Mouse (Mus musculus) layer of hippocampus, adult 2 months (tissue): ENCODE results near the gene Lrrc8d. TPM values are rescaled to one million over a fixed set of nuclear protein-coding genes. Genes with fewer than 3 reads are reported as not detected.

Experiments used
- DNase-seq, 2 experiments: peaks; one replicate each; pipeline ENCODE4 v3.0.0; 2022; ENCODE audit warnings: low spot score in 2 of 2
- H3K27ac ChIP-seq: fragments of 200-600 bp; 2 replicates; pipeline ENCODE4 v1.8.1; 2022
- H3K4me3 ChIP-seq: fragments of 200-600 bp; 2 replicates; pipeline ENCODE4 v1.8.1; 2022; ENCODE audit warnings: mild to moderate bottlenecking
- CTCF ChIP-seq: fragments of 200-600 bp; conservative IDR thresholded peaks from 2 replicates; pipeline ENCODE4 v1.8.1; 2022; ENCODE audit warnings: antibody characterized with exemption, mild to moderate bottlenecking, moderate library complexity
- total RNA-seq, 2 experiments: library from RNA; stranded (reverse); gene quantifications; 2 replicates each; pipeline ENCODE4 v1.2.3; 2021

Lrrc8d gene
- total RNA-seq, 2 experiments from 2014 or later, result 49.9 to 52.7 TPM

- H3K27ac ChIP-seq, result no peak overlapping the region
- TF ChIP-seq CTCF, result no peak
- no peak overlapping the region for H3K4me3 ChIP-seq
- no peak for DNase-seq
These were observed 37.4 kb downstream of the Lrrc8d start for GRCm38 (mm10) chr5:105737145-105737544.

- no peak overlapping the region for H3K4me3 ChIP-seq
- no peak for DNase-seq
- TF ChIP-seq CTCF, result no peak
- no peak overlapping the region; the same call in 1 of the 2 replicates for H3K27ac ChIP-seq
These were observed 40.7 kb downstream of the Lrrc8d start for GRCm38 (mm10) chr5:105740437-105740836.

- no peak overlapping the region for H3K4me3 ChIP-seq
- no peak for TF ChIP-seq CTCF
- no peak for DNase-seq
- no peak overlapping the region for H3K27ac ChIP-seq
These were observed 42.9 kb downstream of the Lrrc8d start for GRCm38 (mm10) chr5:105742641-105743040.

GRCm38 (mm10) chr5:105745324-105745723 is 45.6 kb downstream of the Lrrc8d start:
- Histone ChIP-seq H3K4me3 (no peak overlapping the region), H3K27ac (peak overlapping the region; percentile 44; the same call in 1 of the 2 replicates)
- DNase-seq, result no peak
- no peak for TF ChIP-seq CTCF

GRCm38 (mm10) chr5:105745927-105746454 is 46.2 kb downstream of the Lrrc8d start:
- DNase-seq, result no peak
- Histone ChIP-seq H3K4me3 (no peak overlapping the region), H3K27ac (no peak overlapping the region)
- no peak for TF ChIP-seq CTCF

- Histone ChIP-seq H3K27ac (peak overlapping the region; percentile 18; the same call in 1 of the 2 replicates), H3K4me3 (no peak overlapping the region)
- no peak for TF ChIP-seq CTCF
- DNase-seq, result no peak
These were observed 55.0 kb downstream of the Lrrc8d start for GRCm38 (mm10) chr5:105754803-105755202.

GRCm38 (mm10) chr5:105755491-105755890 is 55.7 kb downstream of the Lrrc8d start:
- TF ChIP-seq CTCF, result no peak
- Histone ChIP-seq H3K27ac (no peak overlapping the region; the same call in 1 of the 2 replicates), H3K4me3 (no peak overlapping the region)
- DNase-seq, result no peak

- no peak for TF ChIP-seq CTCF
- no peak for DNase-seq
- no peak overlapping the region for H3K27ac ChIP-seq
- no peak overlapping the region for H3K4me3 ChIP-seq
These were observed 58.2 kb downstream of the Lrrc8d start for GRCm38 (mm10) chr5:105757978-105758377.

GRCm38 (mm10) chr5:105758866-105759265 is 59.1 kb downstream of the Lrrc8d start:
- Histone ChIP-seq H3K27ac (no peak overlapping the region), H3K4me3 (no peak overlapping the region)
- no peak for TF ChIP-seq CTCF
- DNase-seq, result no peak

GRCm38 (mm10) chr5:105761848-105762482 is 62.2 kb downstream of the Lrrc8d start:
- no peak for DNase-seq
- H3K27ac ChIP-seq, result peak overlapping the region; percentile 60

GRCm38 (mm10) chr5:105764369-105764768 is 64.6 kb downstream of the Lrrc8d start:
- TF ChIP-seq CTCF, result no peak
- no peak overlapping the region for H3K4me3 ChIP-seq
- peak overlapping the region; percentile 67; the same call in 1 of the 2 replicates for H3K27ac ChIP-seq
- DNase-seq, result peak in 1 of 2 experiments; percentile 55

More at GRCm38 (mm10) chr5:105761848-105762482, 62.2 kb downstream of the Lrrc8d start:
- no peak overlapping the region for H3K4me3 ChIP-seq
- no peak for TF ChIP-seq CTCF

GRCm38 (mm10) chr5:105765386-105765785 is 65.6 kb downstream of the Lrrc8d start:
- Histone ChIP-seq H3K4me3 (no peak overlapping the region), H3K27ac (no peak overlapping the region)
- DNase-seq, result no peak
- no peak for TF ChIP-seq CTCF

- Histone ChIP-seq H3K4me3 (no peak overlapping the region), H3K27ac (0 out of 2 replicates have a peak overlapping the region, but pooled peaks have one; percentile 7)
- no peak for TF ChIP-seq CTCF
- DNase-seq, result no peak
These were observed 76.6 kb downstream of the Lrrc8d start for GRCm38 (mm10) chr5:105776368-105776767.
